Mouse (Mus musculus) spleen, embryonic (tissue): ENCODE measurements around the gene Kif19a.

Source experiments
- CTCF ChIA-PET: fragments of 350-600 bp; sonication (Branson Sonifier 250); formaldehyde crosslinking; loops from one replicate; lab custom pipeline; 2022; lab: Charles Lee

The Kif19a gene

DNA sequence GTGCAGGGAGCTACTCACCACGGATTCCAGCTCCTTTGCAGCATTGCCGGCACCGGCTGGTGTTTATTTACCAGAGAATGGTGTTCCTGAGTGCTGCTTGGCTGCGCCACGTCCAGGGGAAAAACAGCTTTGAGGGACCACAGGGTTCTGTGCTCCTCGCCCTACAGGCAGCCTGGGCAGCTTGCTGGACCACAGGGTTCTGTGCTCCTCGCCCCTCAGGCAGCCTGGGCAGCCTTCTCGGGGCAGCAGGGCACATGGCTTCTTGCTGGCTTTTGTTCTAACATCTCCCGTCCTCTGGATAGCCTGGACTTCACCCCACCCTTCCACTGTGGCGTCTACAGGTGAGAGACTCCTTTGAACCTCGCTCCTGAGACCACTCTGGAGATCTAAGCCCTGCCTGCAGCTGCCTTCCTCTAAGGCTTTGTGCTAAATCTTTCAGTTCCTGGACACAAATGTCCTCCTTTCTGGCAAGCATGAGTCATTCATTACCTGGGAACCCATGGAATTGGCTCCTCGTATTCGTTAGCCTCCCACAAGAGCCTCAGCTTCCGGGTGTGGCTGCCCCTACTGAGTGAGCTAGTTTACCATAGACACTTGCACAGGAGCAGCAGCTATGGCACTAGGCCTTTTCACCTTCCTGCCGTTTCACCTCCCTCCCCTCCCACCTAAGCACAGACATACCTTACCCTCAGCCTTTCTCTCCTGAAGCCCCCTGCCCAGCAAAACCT, 37.5 kb downstream of the Kif19a start:
- CTCF ChIA-PET = interaction anchor here (0.6 kb wide), 1 partner anchor 37 kb away, joined by 3 read pairs; the partner anchor contains the start of gene Kif19a

DNA sequence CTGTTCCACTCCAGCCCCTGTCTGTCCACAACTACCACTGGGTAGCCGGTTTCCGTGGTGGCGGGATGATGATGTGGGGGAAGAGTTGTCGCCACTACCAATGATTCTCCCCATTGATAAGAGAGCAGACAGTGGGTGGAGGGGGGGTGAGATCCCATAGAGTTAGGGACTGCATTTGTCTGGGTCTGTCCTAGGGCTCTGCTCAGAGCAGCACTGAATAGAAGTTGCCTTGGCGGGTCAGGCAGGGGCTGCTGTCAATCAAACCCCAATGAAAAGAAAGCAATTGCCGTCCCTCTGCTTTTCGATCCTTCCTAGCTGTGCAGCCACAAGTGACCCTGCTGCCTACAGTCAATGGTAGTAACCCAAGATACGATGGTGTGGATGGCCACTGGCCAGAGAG, 38.8 kb downstream of the Kif19a start:
- CTCF ChIA-PET = no interaction called here

DNA sequence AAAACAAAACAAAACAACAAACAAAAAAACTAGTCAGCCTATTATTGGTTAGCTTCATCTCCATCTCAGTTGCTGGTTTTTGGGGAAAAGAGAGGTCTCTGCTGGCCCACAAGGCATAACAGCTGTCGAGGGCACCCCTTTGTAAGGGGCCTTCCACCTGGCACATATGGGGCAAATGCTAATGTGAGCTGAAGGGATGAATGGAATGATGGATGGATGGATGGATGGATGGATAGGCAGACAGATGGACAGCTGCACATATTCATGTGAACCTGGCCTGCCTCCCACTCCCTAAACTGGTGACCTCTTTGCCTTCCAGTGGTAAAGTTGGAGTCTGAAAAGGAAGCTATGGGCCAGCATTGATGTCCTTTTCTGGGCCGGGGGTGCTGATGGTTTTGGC, 41.8 kb downstream of the Kif19a start:
- CTCF ChIA-PET = interaction anchor here (0.6 kb wide), 1 partner anchor 123 kb away, joined by 3 read pairs; no protein-coding TSS in a partner anchor

DNA sequence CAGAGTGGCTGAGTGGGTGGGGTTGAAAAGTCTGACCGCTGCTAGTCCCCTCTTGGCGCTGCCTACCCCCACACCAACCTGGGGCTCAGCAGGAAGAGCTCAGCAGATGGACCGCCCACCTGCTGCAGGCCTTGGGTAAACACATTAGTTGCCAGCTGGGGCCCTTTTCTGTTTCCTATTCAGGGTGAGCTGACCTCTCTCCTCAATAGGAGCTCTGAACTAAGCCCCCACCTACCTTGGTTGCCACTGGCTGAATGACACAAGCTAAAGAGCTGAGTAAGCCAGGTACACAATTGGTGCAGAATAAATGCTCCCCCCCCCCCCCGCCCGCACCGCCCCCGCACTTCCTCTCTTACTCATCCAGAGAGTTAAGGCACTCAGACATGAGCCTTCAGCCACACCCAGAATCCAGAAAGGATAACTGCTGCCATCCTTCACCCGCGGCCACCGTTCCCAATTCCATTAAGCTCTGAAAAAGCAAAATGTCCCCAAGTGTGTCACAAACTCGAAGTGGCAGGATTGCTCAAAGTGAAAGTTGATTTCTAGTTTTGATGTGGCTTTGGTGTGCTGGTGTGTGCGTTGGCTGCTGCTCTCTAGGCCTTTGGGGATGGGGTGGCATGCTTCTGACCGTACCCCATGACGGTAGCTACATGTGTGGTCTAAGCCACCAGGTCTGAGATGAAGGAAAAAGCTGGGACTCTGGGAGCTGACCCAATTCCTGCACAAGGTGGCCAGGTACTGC, 42.7 kb downstream of the Kif19a start:
- CTCF ChIA-PET = no interaction called here

DNA sequence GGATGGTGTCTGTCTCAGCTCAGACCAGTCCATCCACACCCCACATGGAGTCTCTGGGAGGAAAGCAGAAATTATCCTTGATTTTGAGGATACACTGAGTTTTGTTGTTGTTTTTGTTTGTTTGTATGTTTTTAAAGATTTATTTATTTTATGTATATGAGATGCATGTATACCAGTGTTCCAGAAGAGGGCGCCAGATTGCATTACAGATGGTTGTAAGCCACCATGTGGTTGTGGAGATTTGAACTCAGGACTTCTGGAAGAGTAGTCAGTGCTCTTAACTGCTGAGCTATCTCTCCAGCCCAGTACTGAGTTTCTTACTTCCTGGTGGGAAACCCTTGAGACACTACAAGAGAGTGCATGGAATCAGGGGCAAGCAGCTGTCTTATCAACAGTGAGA, 44.2 kb downstream of the Kif19a start:
- CTCF ChIA-PET = interaction anchor here (1.1 kb wide), 1 partner anchor 9 kb away, joined by 4 read pairs; no protein-coding TSS in a partner anchor

DNA sequence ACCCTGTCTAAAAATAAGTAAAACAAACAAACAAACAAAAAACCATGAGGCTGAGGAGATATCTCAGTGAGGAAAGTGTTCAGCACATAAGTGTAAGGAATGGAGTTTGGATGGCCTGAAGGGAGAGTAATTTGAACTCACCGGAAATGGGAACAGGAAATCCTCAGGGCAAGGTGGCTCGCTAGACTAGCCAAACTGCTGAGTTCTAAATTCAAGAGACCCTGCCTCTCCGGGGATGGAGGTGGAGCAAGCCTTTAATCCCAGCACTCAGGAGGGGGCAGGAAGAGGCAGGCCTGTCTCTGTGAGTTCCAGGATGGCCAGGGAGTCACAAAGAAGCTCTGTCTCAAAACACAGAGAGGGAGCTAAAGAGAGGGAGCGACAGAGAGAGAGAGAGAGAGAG, 45.2 kb downstream of the Kif19a start:
- CTCF ChIA-PET = interaction anchor here (0.6 to 1.0 kb wide), 2 partner anchors 10 to 12 kb away, joined by 3 to 4 read pairs; no protein-coding TSS in a partner anchor

DNA sequence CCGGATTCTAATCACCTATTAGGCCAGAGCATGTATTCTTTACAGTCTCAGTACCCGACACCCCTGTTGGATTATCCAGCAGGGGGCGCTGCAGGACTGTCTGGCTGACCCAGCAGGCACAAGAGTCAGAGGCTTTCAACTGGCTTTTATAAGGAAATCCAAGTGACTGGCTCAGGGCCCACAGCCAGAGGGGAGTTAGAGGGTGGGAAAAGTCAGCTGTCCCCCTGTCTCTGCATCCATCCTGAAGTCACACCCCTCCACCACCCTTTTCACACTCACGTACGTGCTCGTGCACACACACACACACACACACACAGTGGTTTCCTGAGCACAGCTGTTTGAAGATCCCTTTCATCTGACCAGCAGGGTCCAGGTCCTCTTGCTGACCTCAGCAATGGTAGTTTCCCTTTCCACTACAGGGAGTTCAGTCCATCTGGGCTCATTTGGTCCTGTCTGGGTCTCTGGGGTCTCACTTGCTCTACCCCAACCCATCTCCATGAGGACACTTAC, 47.6 kb downstream of the Kif19a start:
- CTCF ChIA-PET = interaction anchor here (0.7 to 1.3 kb wide), 4 partner anchors 21 to 71 kb away, joined by 3 to 6 read pairs (median 3); no protein-coding TSS in a partner anchor

DNA sequence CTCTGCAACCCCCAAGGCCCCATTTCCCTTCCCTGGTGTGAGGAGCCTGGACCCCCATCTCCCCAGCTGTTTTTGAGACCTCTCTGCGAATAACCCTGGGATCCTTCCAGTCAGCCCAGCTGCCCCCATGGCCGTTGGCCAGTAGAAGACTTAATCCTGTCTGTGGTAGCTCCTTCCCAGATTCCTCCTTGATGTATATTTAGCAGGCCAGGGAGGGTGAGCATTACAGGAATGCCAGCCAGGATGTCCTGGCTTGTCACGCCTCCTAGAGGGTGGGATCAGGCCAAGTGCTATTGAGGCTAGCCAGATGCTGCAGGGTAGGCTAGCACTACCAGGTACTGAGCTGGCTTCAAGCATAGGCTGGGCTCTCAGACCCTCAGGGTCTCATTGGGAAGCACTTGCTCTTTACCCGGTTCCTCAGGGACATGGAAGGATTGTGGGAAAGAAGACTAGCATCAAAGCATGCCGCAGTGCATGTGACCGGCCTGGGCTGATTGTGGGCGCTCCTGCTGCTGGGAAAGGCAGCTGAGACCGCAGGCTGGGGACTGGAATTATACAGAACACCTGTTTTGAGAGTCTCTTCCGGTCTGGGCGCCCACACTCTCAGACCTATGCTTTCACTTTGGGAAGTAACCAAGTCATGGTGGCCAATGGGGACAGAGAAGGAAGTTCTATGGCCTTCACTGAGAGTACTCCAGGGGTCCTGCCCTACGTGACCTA, 49.8 kb downstream of the Kif19a start:
- CTCF ChIA-PET = interaction anchor here (0.7 kb wide), 1 partner anchor 308 kb away, joined by 3 read pairs; no protein-coding TSS in a partner anchor

DNA sequence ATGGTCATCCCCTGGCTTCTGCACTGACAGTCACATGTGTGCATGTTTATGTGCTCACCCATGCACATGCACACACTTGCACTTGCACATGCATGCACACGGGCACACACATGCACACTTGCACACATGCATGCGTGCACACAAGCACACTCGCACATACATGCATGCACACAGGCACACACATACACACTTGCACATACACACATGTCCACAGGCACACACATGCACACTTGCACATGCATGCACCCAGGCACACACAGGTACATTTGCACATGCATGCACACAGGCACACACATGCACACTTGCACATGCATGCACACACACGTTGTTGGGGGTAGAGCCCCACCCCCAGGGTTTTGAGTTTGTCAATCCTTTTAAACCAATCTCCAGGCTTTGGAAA, 51.7 kb downstream of the Kif19a start:
- CTCF ChIA-PET = interaction anchor here (0.6 to 0.7 kb wide), 2 partner anchors 23 to 105 kb away, joined by 3 read pairs; no protein-coding TSS in a partner anchor

DNA sequence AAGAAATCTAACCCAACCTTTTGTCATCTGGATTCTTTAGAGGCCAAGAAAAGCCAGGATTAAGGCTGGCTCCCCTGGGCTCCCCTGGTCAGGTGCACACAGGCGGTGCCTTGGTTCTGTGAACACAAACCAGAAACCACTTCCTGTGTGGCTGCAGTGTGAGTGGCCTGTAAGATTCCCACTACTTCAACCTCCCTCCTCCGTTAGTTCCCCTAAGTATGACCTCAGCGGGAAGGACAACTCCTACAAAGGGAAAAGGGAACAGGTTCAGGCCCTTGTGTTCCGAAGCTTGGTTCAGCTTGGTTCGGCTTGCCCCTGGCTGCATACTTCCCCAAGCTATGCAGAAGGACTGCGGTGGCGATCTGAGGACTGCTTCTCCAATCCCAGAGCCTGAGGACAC, 53.0 kb downstream of the Kif19a start:
- CTCF ChIA-PET = no interaction called here

DNA sequence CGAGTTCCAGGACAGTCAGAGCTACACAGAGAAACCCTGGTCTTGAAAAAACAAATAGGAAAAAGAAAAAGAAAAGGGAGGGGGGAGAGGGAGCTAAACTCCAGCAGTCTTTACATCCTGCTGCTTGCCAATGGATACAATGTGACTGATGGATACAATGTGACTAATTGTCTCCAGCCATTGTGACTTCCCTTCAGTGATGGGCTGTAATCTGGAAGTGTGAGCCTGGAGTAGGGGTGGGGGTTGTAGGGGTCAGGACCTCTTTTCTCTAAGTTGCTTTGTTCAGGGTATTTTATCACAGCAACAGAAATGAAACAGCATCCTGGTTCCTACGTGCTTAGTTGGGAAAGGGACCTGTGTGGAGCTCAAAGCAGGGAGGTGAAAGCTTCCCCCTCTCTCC, 53.9 kb downstream of the Kif19a start:
- CTCF ChIA-PET = no interaction called here

DNA sequence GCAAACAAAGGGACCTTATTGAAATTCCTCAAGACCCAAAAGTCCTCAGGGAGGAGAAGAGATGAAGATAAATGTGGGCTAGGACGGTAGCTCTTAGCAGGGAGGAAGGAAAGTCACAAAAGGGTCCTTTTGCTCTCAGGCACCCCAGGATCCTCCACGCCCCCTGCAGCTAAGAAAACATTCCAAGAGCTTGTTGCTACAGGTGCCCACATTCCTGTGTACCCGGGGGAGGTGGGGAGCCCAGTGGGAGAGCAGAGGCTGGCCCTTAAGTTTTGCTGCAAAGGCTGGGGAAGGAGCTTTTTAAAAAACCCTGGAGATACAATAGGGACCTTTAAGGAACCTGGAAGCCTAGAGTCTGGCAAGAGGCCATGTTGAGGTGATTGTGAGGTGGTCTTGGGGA, 55.3 kb downstream of the Kif19a start:
- CTCF ChIA-PET = no interaction called here

DNA sequence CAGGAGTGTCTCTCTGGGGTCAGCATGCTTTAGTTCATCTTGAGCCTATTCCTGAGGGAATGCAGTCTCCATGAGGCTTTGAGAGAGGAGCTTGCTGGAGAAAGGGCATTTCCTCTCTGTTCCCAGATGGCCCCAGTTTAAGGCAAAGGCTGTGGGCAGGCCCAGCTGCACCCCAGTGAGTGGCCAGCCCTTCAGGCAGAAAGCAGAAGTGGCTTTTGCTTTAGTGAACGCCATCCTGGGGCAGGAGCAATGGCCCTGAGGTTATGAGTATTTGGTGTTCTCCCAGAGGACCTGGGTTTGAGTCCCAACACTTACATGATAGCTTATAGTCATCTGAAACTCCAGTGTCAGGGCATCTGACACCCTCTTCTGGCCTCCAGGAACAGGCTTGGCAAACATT, 56.1 kb downstream of the Kif19a start:
- CTCF ChIA-PET = no interaction called here

DNA sequence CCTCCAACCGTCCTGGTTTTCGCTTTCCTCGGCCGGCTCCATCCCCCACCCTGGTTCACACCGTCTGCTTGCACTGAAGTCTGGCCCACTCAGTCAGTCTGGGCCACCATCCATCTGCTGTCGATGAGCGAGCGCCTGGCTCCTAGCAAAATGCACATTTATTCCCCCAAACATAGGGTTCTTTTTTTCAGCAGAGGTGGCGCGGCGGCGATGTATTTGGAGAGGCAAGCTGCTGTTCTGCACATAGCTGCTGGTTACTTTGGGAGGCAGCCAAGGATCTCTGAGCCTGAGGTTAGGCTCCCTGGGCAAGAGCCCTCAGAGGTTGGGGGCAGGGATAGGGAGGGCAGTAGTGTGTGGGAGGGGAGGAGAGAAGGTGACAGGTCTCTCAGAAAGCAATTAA, 57.5 kb downstream of the Kif19a start:
- CTCF ChIA-PET = interaction anchor here (0.5 kb wide), 1 partner anchor 12 kb away, joined by 3 read pairs; no protein-coding TSS in a partner anchor

DNA sequence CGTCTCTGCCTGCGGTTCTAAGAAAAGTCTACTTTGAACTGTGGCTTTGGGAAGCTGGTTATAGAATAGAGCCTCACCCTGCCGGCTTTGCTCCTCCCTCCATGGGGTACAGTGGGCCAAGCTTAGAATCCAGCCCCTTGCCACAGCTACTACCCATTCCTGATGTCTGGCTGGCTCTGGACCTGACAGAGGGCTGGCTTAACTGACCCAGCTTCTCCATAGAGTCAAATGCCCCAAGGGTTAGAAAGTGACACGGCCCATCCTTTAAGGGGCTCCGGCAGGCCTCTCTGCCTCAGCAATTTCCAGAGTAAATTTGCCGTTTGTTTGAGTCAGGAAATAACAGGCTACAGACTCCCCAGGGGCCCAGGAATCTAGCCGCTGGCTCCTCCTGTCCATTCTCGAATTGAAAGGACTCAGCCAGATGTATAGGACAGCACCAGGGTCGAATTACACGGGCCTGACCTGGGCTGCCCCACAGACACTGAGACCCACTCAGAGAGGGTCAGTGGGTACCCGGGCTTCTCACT, 58.1 kb downstream of the Kif19a start:
- CTCF ChIA-PET = no interaction called here

DNA sequence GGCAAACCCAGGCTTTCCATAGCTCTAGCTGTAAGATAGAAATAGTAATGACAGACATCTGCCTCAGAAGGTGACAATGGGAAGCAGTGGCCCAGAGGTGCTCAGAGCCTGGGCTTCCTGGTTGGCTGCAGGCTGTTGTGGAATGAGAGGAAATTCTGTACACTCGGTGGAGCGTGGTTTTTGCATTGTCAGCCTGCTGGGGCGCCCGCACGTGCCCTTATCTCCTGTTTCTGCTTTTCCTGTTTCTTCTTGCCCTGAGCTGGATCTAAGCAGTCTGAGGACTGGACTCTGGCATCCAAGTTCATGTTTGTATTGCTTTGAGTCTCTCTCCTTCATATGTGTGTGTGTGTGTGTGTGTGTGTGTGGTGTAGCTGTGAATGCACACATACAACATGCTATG, 61.5 kb downstream of the Kif19a start:
- CTCF ChIA-PET = no interaction called here

DNA sequence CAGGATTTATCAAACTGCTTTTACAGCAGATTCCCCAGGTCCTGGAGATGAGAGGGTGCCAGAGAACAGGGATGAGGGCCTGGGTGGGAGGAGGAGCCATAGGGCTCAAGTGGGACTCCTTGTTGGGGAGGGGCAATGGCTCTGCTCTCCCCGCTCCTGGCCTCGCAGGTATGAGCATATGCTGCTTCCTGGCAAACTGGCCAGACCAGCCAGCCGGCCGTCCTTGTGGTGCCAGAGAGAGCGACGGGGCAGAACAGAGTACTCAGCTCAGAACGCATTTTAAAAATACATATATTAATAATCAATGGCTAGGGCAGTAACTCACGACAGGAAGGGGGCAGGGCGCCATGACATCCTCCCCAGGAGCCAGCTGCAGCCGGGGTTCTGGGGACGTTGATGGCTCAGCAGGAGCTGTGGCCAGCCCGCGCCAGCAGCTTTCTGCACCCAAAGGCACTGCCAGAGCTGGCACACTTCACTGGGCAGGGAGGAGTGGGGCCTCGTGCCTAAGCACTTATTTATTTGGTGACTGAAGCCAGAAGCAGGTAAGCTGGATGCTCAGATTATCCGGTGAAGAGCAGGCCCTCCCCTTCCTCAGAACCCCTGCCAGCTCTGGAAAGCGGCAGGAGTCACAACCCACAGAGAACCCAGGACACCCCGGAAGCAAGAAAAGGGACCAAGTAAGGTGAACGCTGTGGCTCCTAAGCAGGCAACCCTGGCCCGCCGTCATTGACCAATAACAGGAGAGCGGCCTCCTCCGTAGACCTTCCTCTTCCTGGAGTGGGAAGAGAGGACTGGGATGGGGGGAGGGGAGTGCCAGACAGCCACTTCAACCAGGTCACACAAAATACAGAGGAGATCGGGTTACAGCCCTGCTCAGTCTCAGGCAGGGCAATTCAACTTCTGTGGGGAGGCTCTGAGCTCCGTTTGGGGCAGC, 64.6 kb downstream of the Kif19a start:
- CTCF ChIA-PET = no interaction called here

DNA sequence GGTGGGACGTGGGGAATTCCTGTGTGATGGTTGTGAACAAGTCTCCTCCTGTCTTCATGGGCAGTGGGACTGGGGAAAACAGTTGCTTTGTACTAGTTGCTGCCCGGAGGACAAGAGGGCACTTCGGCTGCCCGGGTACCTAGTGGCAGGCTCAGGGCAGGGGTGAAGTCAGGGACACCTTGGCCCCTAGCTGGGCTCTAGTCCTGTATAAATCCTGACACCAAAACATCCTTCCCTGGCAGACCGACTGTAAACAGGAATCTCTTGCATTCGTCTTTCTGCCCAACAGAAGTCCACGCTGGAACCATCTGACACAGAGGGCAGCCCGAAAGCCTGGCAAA, 65.2 kb downstream of the Kif19a start:
- CTCF ChIA-PET = no interaction called here

DNA sequence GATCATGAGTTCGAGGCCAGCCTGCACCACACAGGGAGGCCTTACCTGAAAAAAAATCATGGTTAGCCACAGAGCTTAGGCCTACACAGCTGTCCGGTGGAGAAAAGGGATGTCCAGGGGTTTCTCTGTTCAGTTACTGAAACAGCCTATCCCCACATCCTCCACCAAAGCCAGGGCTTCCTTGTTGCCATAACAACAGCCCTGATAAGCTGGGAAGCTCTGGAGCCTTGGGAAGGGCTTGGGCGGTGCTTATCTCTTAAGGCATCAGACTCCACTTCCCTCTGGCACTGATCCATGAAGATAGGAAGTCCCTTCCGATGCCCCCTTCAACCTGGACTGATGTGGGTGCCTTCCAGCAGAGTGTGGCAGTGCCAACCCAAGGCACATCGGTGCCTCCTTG, 68.0 kb downstream of the Kif19a start:
- CTCF ChIA-PET = interaction anchor here (0.6 kb wide), 1 partner anchor 97 kb away, joined by 3 read pairs; no protein-coding TSS in a partner anchor
